Mouse (Mus musculus): ENCODE measurements around the gene Ppard. TPM values are rescaled to one million over a fixed set of nuclear protein-coding genes. Genes with fewer than 3 reads are reported as not detected.
A peak's percentile ranks its signal among the peaks of the same experiment; 100 is the strongest.
"Not testable (repeated sequence)": the region's sequence is repeated elsewhere in the genome, so short reads cannot be mapped to it uniquely, and the experiment has no call there.

Gene Ppard
- polyA plus RNA-seq, 1 experiment from 2014 or later = 2.1 TPM

- 97% methylated on average over 8 of the region's 8 CpGs for WGBS
- peaks cover 5% of the 10 kb centered on the region for H3K36me3 ChIP-seq (ENCODE audit: control insufficient read depth, insufficient read depth, low read length)
- no peak for ATAC-seq (ENCODE audit: insufficient read depth, low FRiP score, low TSS enrichment)
These were observed 93.3 kb downstream of the Ppard start for GRCm38 (mm10) chr17:28325751-28326150.

GRCm38 (mm10) chr17:28326951-28327350 is 94.5 kb downstream of the Ppard start:
- Histone ChIP-seq H3K4me3 (ENCODE audit: low read depth, low read length) (no peak overlapping the region), H3K9ac (ENCODE audit: low read length) (no peak overlapping the region), H3K4me1 (ENCODE audit: control insufficient read depth, insufficient read depth, low read length) (peaks cover 15% of the 10 kb centered on the region), H3K4me2 (ENCODE audit: low read depth) (no peak overlapping the region), H3K9me3 (ENCODE audit: control insufficient read depth, low read length) (no peaks in the 10 kb centered on the region), H3K27me3 (ENCODE audit: control insufficient read depth, insufficient read depth, low read length) (no peaks in the 10 kb centered on the region), H3K36me3 (ENCODE audit: control insufficient read depth, insufficient read depth, low read length) (peaks cover 4% of the 10 kb centered on the region), H3K27ac (ENCODE audit: low read depth, low read length) (no peak overlapping the region)
- DNase-seq (ENCODE audit: low spot score) (no peak), ATAC-seq (ENCODE audit: insufficient read depth, low FRiP score, low TSS enrichment) (no peak)
- 90% methylated on average over 3 of the region's 3 CpGs for WGBS

More at GRCm38 (mm10) chr17:28325751-28326150, 93.3 kb downstream of the Ppard start:
- Histone ChIP-seq H3K4me1 (ENCODE audit: control insufficient read depth, insufficient read depth, low read length) (peaks cover 15% of the 10 kb centered on the region), H3K9ac (ENCODE audit: low read length) (no peak overlapping the region), H3K9me3 (ENCODE audit: control insufficient read depth, low read length) (no peaks in the 10 kb centered on the region), H3K4me3 (ENCODE audit: low read depth, low read length) (no peak overlapping the region), H3K27ac (ENCODE audit: low read depth, low read length) (no peak overlapping the region), H3K27me3 (ENCODE audit: control insufficient read depth, insufficient read depth, low read length) (no peaks in the 10 kb centered on the region), H3K4me2 (ENCODE audit: low read depth) (no peak overlapping the region)
- no peak for DNase-seq (ENCODE audit: low spot score)

- Histone ChIP-seq H3K27me3 (ENCODE audit: control insufficient read depth, insufficient read depth, low read length) (no peaks in the 10 kb centered on the region), H3K4me1 (ENCODE audit: control insufficient read depth, insufficient read depth, low read length) (peaks cover 15% of the 10 kb centered on the region), H3K4me3 (ENCODE audit: low read depth, low read length) (peak overlapping the region; percentile 96), H3K9me3 (ENCODE audit: control insufficient read depth, low read length) (no peaks in the 10 kb centered on the region), H3K9ac (ENCODE audit: low read length) (peak overlapping the region; percentile 99), H3K27ac (ENCODE audit: low read depth, low read length) (peak overlapping the region; percentile 93), H3K4me2 (ENCODE audit: low read depth) (peak overlapping the region; percentile 91), H3K36me3 (ENCODE audit: control insufficient read depth, insufficient read depth, low read length) (peaks cover 4% of the 10 kb centered on the region)
- WGBS = 10% methylated on average over 22 of the region's 22 CpGs
- DNase-seq (ENCODE audit: low spot score) (peak; percentile 32), ATAC-seq (ENCODE audit: insufficient read depth, low FRiP score, low TSS enrichment) (peak; percentile 56)
These were observed 95.3 kb downstream of the Ppard start for GRCm38 (mm10) chr17:28327673-28328325.

GRCm38 (mm10) chr17:28328366-28328928 is 95.9 kb downstream of the Ppard start, which contains the start of gene Rpl10a:
TSS of gene Rpl10a (plus strand) at chr17:28328471.
- no peaks in the 10 kb centered on the region for H3K9me3 ChIP-seq (ENCODE audit: control insufficient read depth, low read length)
- WGBS = under 1% methylated on average over 66 of the region's 67 CpGs
- peak within 1 kb of the TSS; percentile 99 for H3K9ac ChIP-seq (ENCODE audit: low read length)
- DNase-seq (ENCODE audit: low spot score) = peak; percentile 98
- peaks cover 19% of the 10 kb centered on the region for H3K4me1 ChIP-seq (ENCODE audit: control insufficient read depth, insufficient read depth, low read length)
- no peaks in the 10 kb centered on the region for H3K27me3 ChIP-seq (ENCODE audit: control insufficient read depth, insufficient read depth, low read length)
- peak within 1 kb of the TSS; percentile 96 for H3K4me3 ChIP-seq (ENCODE audit: low read depth, low read length)
- ATAC-seq (ENCODE audit: insufficient read depth, low FRiP score, low TSS enrichment) = peak; percentile 82
- H3K27ac ChIP-seq (ENCODE audit: low read depth, low read length) = peak within 1 kb of the TSS; percentile 93
- H3K4me2 ChIP-seq (ENCODE audit: low read depth) = peak within 1 kb of the TSS; percentile 91
- H3K36me3 ChIP-seq (ENCODE audit: control insufficient read depth, insufficient read depth, low read length) = peaks cover 4% of the 10 kb centered on the region

GRCm38 (mm10) chr17:28328946-28329345 is 96.4 kb downstream of the Ppard start:
- H3K9ac ChIP-seq (ENCODE audit: low read length) = peak overlapping the region; percentile 99
- H3K27ac ChIP-seq (ENCODE audit: low read depth, low read length) = peak overlapping the region; percentile 93
- no peaks in the 10 kb centered on the region for H3K9me3 ChIP-seq (ENCODE audit: control insufficient read depth, low read length)
- peaks cover 19% of the 10 kb centered on the region for H3K4me1 ChIP-seq (ENCODE audit: control insufficient read depth, insufficient read depth, low read length)
- H3K4me2 ChIP-seq (ENCODE audit: low read depth) = peak overlapping the region; percentile 91
- peaks cover 2% of the 10 kb centered on the region for H3K36me3 ChIP-seq (ENCODE audit: control insufficient read depth, insufficient read depth, low read length)
- H3K27me3 ChIP-seq (ENCODE audit: control insufficient read depth, insufficient read depth, low read length) = no peaks in the 10 kb centered on the region
- DNase-seq (ENCODE audit: low spot score) = no peak
- H3K4me3 ChIP-seq (ENCODE audit: low read depth, low read length) = peak overlapping the region; percentile 96
- peak; percentile 32; the same call in 1 of the 2 replicates for ATAC-seq (ENCODE audit: insufficient read depth, low FRiP score, low TSS enrichment)
- WGBS = 0% methylated on average over 25 of the region's 25 CpGs

GRCm38 (mm10) chr17:28329503-28330231 is 97.2 kb downstream of the Ppard start:
- Histone ChIP-seq H3K36me3 (ENCODE audit: control insufficient read depth, insufficient read depth, low read length) (peaks cover 2% of the 10 kb centered on the region), H3K27ac (ENCODE audit: low read depth, low read length) (no peak overlapping the region), H3K4me2 (ENCODE audit: low read depth) (peak overlapping the region; percentile 91), H3K9ac (ENCODE audit: low read length) (peak overlapping the region; percentile 99), H3K4me1 (ENCODE audit: control insufficient read depth, insufficient read depth, low read length) (peaks cover 19% of the 10 kb centered on the region), H3K4me3 (ENCODE audit: low read depth, low read length) (peak overlapping the region; percentile 96), H3K9me3 (ENCODE audit: control insufficient read depth, low read length) (no peaks in the 10 kb centered on the region), H3K27me3 (ENCODE audit: control insufficient read depth, insufficient read depth, low read length) (no peaks in the 10 kb centered on the region)
- ATAC-seq (ENCODE audit: insufficient read depth, low FRiP score, low TSS enrichment) = no peak
- DNase-seq (ENCODE audit: low spot score) = no peak
- WGBS = 13% methylated on average over 4 of the region's 4 CpGs

- WGBS = 49% methylated on average over 2 of the region's 2 CpGs
- H3K36me3 ChIP-seq (ENCODE audit: control insufficient read depth, insufficient read depth, low read length) = peaks cover 2% of the 10 kb centered on the region
- peak overlapping the region; percentile 96 for H3K4me3 ChIP-seq (ENCODE audit: low read depth, low read length)
- peak overlapping the region; percentile 99; the same call in 1 of the 2 replicates for H3K9ac ChIP-seq (ENCODE audit: low read length)
- no peaks in the 10 kb centered on the region for H3K27me3 ChIP-seq (ENCODE audit: control insufficient read depth, insufficient read depth, low read length)
- DNase-seq (ENCODE audit: low spot score) = no peak
- H3K4me2 ChIP-seq (ENCODE audit: low read depth) = peak overlapping the region; percentile 91
- peaks cover 19% of the 10 kb centered on the region for H3K4me1 ChIP-seq (ENCODE audit: control insufficient read depth, insufficient read depth, low read length)
- H3K27ac ChIP-seq (ENCODE audit: low read depth, low read length) = no peak overlapping the region
- no peaks in the 10 kb centered on the region for H3K9me3 ChIP-seq (ENCODE audit: control insufficient read depth, low read length)
- no peak for ATAC-seq (ENCODE audit: insufficient read depth, low FRiP score, low TSS enrichment)
These were observed 97.7 kb downstream of the Ppard start for GRCm38 (mm10) chr17:28330232-28330546.

- H3K4me2 ChIP-seq (ENCODE audit: low read depth); H3K27me3 ChIP-seq (ENCODE audit: control insufficient read depth, insufficient read depth, low read length); H3K9me3 ChIP-seq (ENCODE audit: control insufficient read depth, low read length); H3K27ac ChIP-seq (ENCODE audit: low read depth, low read length); H3K4me3 ChIP-seq (ENCODE audit: low read depth, low read length); H3K9ac ChIP-seq (ENCODE audit: low read length); ATAC-seq (ENCODE audit: insufficient read depth, low FRiP score, low TSS enrichment); H3K36me3 ChIP-seq (ENCODE audit: control insufficient read depth, insufficient read depth, low read length); DNase-seq (ENCODE audit: low spot score): not testable (repeated sequence)
- WGBS = 62% methylated on average over 6 of the region's 8 CpGs
- H3K4me1 ChIP-seq (ENCODE audit: control insufficient read depth, insufficient read depth, low read length) = peaks cover 19% of the 10 kb centered on the region
These were observed 98.1 kb downstream of the Ppard start for GRCm38 (mm10) chr17:28330590-28330989.

All from neural tube, embryonic 11.5 days (tissue).